ENCODE assay signal across 19 mouse cellular contexts in genomic region chr7:46161615-46162014, GRCm38 (mm10). TPM values are rescaled to one million over a fixed set of nuclear protein-coding genes. Genes with fewer than 3 reads are reported as not detected.
DNase-seq lines count a peak whose midpoint lies in the region; ATAC-seq and TF ChIP-seq lines count a peak whose summit lies in the region.
"Had no signal": no experiment of that assay in that cellular context is flagged by ENCODE, and none has a peak within 500 bp of the region (broad histone marks: within the 10 kb centered on the region; RNA-seq: fewer than 3 reads in every experiment).

No protein-coding gene starts in this region.

- H3K9me3 ChIP-seq in heart, embryonic 11.5 days (replicated peaks; ENCODE audit: control insufficient read depth, low read length) = no peaks in the 10 kb centered on the region
- H3K9me3 ChIP-seq: embryonic facial prominence, embryonic 13.5 days; limb, embryonic 13.5 days had no signal

- no peak overlapping the region for H3K4me2 ChIP-seq in heart, embryonic 11.5 days
- H3K4me2 ChIP-seq: embryonic facial prominence, embryonic 13.5 days; limb, embryonic 13.5 days had no signal

- no peaks in the 10 kb centered on the region for H3K27me3 ChIP-seq in cerebellum, adult 2 months (ENCODE audit: control insufficient read depth, insufficient read depth, low read length)
- no peaks in the 10 kb centered on the region for H3K27me3 ChIP-seq in heart, embryonic 11.5 days (ENCODE audit: control insufficient read depth, insufficient read depth, low read length)
- H3K27me3 ChIP-seq: embryonic facial prominence, embryonic 13.5 days had no signal

- peak overlapping the region; percentile 78 for H3K27ac ChIP-seq in cerebellum, adult 2 months (ENCODE audit: insufficient read depth, low read length)
- H3K27ac ChIP-seq in layer of hippocampus, adult 2 months = peak overlapping the region; percentile 61; the same call in 1 of the 2 replicates
- H3K27ac ChIP-seq in heart, embryonic 11.5 days (ENCODE audit: low read depth, low read length) = peak overlapping the region; percentile 50; the same call in 1 of the 2 replicates
- H3K27ac ChIP-seq: embryonic facial prominence, embryonic 13.5 days; limb, embryonic 13.5 days; liver, embryonic 14.5 days had no signal

- peak; percentile 49 to 65 for DNase-seq in cerebellum, adult 2 months
- DNase-seq in cerebellum, postnatal 4 days (ENCODE audit: low spot score in 2 of 2) = no peak
- DNase-seq in layer of hippocampus, adult 2 months (ENCODE audit: low spot score in 2 of 2) = no peak
- DNase-seq in layer of hippocampus, adult 18-20 months (ENCODE audit: low spot score in 2 of 2) = no peak
- DNase-seq in heart, postnatal 4 days = peak; percentile 26
- no peak for DNase-seq in thymus, postnatal 10 days (ENCODE audit: low spot score in 2 of 2)
- DNase-seq: kidney, adult 2 months; kidney, postnatal 14 days; right cerebral cortex, adult 18-20 months had no signal

- TF ChIP-seq POLR2A in cerebellum, adult 2 months (IDR thresholded peaks at IDR 0.05; ENCODE audit: borderline replicate concordance, insufficient read depth, low read length) = no peak

- no peak overlapping the region for H3K9ac ChIP-seq in heart, embryonic 11.5 days (ENCODE audit: low read depth, low read length)
- H3K9ac ChIP-seq: embryonic facial prominence, embryonic 13.5 days; limb, embryonic 13.5 days; liver, embryonic 14.5 days had no signal

- TF ChIP-seq CTCF in cerebellum, adult 2 months (IDR thresholded peaks at IDR 0.05; ENCODE audit: borderline replicate concordance, insufficient read depth, low read depth, low read length) = no peak
- TF ChIP-seq CTCF in layer of hippocampus, adult 2 months (conservative IDR thresholded peaks at IDR 0.05) = no peak

- ATAC-seq in heart, embryonic 11.5 days (replicated peaks; ENCODE audit: insufficient number of reproducible peaks, low FRiP score, low TSS enrichment) = no peak
- ATAC-seq in megakaryocyte progenitor cell, adult 5-6 weeks (replicated peaks; ENCODE audit: poor library complexity) = no peak
- ATAC-seq: midbrain, embryonic 16.5 days had no signal

- H3K4me1 ChIP-seq in cerebellum, adult 2 months (ENCODE audit: control insufficient read depth, insufficient read depth, low read length) = peaks cover 47% of the 10 kb centered on the region
- H3K4me1 ChIP-seq in heart, embryonic 11.5 days (ENCODE audit: control insufficient read depth, insufficient read depth, low read length) = peaks cover 9% of the 10 kb centered on the region
- H3K4me1 ChIP-seq: embryonic facial prominence, embryonic 13.5 days; limb, embryonic 13.5 days had no signal

- H3K36me3 ChIP-seq in heart, embryonic 11.5 days (ENCODE audit: control insufficient read depth, insufficient read depth, low read length) = no peaks in the 10 kb centered on the region
- H3K36me3 ChIP-seq: embryonic facial prominence, embryonic 13.5 days; limb, embryonic 13.5 days had no signal

- no peak overlapping the region for H3K4me3 ChIP-seq in cerebellum, adult 2 months (replicated peaks; ENCODE audit: insufficient read depth, low read depth, low read length)
- H3K4me3 ChIP-seq in layer of hippocampus, adult 2 months = no peak overlapping the region
- H3K4me3 ChIP-seq in heart, embryonic 11.5 days (ENCODE audit: low read depth, low read length) = no peak overlapping the region
- H3K4me3 ChIP-seq: embryonic facial prominence, embryonic 13.5 days; gastrocnemius, adult 2 months; limb, embryonic 13.5 days had no signal

- WGBS in cerebellum, adult 2 months = 7% methylated on average over 3 of the region's 3 CpGs
- 33% methylated on average over 3 of the region's 3 CpGs for WGBS in heart, embryonic 11.5 days (ENCODE audit: insufficient replicate concordance)

RNA-seq across cellular contexts. Expression of gene Abcc8, which starts 18.2 kb away (rescaled TPM):
- polyA plus RNA-seq in cerebellum, adult 2 months (2012; rRNA removed) = 57.1 and 64.5 TPM in 2 replicates
- total RNA-seq in layer of hippocampus, adult 2 months (2021) = 10 to 100 TPM; 52.2 to 63.1 TPM
- total RNA-seq in layer of hippocampus, adult 18-20 months (2021) = 10 to 100 TPM; 41.8 to 42.8 TPM
- 4.8 and 6.8 TPM in 2 replicates for polyA plus RNA-seq in heart, embryonic 11.5 days (2014; fragmentation: Nextera tagmentation; extraction: Ambion mirVana)
- total RNA-seq in heart, postnatal 4 days (2021) = 10 to 100 TPM; 72.8 to 79.6 TPM
- total RNA-seq in megakaryocyte progenitor cell, adult 5-6 weeks (2015) = not detected in 2 replicates
- not detected in 2 replicates for total RNA-seq in megakaryocyte progenitor cell, adult 5-6 weeks (2017)
- total RNA-seq: CH12.LX; granulocyte monocyte progenitor cell, adult 5-6 weeks; megakaryocyte, adult 5-6 weeks had no signal

Comparison
In these comparisons a context has a peak if more than half of its experiments do, and no peak if none do; other contexts are left out.
1. DNase-seq: peak in cerebellum, adult 2 months (2 of 2) and heart, postnatal 4 days (single experiment); none in cerebellum, postnatal 4 days (0 of 2), layer of hippocampus, adult 2 months (0 of 2), layer of hippocampus, adult 18-20 months (0 of 2) and thymus, postnatal 10 days (0 of 2).
2. RNA of gene Abcc8, which starts 18.2 kb away (total RNA-seq): 72.8 to 79.6 TPM in heart, postnatal 4 days, 52.2 to 63.1 TPM in layer of hippocampus, adult 2 months and 41.8 to 42.8 TPM in layer of hippocampus, adult 18-20 months; not detected in megakaryocyte progenitor cell, adult 5-6 weeks; every median in the first group is over 10 times any median in the second.
3. Peak in every context shown above with its lines, with median percentiles within 50 percentile points of each other: H3K27ac ChIP-seq.